Mouse (Mus musculus) mesoderm, embryonic 11.5 days (tissue): ENCODE measurements around the gene Lhx9.

Source experiments
- DNase-seq: peaks from one replicate; pipeline ENCODE4 v3.0.0-alpha.2; 2012; ENCODE audit warnings: low read depth, low spot score

Gene Lhx9

GRCm38 (mm10) chr1:138848511-138849109 is at the start of gene Lhx9:
Gene Lhx9, minus strand, starts transcription at chr1:138848577.
- no peak for DNase-seq

GRCm38 (mm10) chr1:138896088-138896487 is 47.7 kb upstream of the Lhx9 start:
- DNase-seq, result no peak

GRCm38 (mm10) chr1:138877470-138878254 is 29.3 kb upstream of the Lhx9 start:
- no peak for DNase-seq

GRCm38 (mm10) chr1:138876371-138877045 is 28.1 kb upstream of the Lhx9 start:
- DNase-seq, result no peak

- peak; percentile 81 for DNase-seq
Observed at GRCm38 (mm10) chr1:138856101-138856950, 7.9 kb upstream of the Lhx9 start, which contains the start of gene 2310009B15Rik. Gene 2310009B15Rik, minus strand, starts transcription at chr1:138856852.

GRCm38 (mm10) chr1:138850823-138851222 is 2.4 kb upstream of the Lhx9 start:
- DNase-seq, result no peak

GRCm38 (mm10) chr1:138850161-138850539 is 1.8 kb upstream of the Lhx9 start:
- DNase-seq, result no peak

GRCm38 (mm10) chr1:138849531-138850160 is 1.3 kb upstream of the Lhx9 start:
- DNase-seq, result no peak

- DNase-seq, result no peak
Observed at GRCm38 (mm10) chr1:138848026-138848425, 351 bp downstream of the Lhx9 start.

- no peak for DNase-seq
Observed at GRCm38 (mm10) chr1:138847146-138847545, 1.2 kb downstream of the Lhx9 start.

- no peak for DNase-seq
Observed at GRCm38 (mm10) chr1:138846581-138846980, 1.8 kb downstream of the Lhx9 start.

GRCm38 (mm10) chr1:138846131-138846530 is 2.2 kb downstream of the Lhx9 start:
- no peak for DNase-seq

- DNase-seq, result no peak
Observed at GRCm38 (mm10) chr1:138845481-138845880, 2.9 kb downstream of the Lhx9 start.

GRCm38 (mm10) chr1:138844166-138844565 is 4.2 kb downstream of the Lhx9 start:
- DNase-seq, result no peak

GRCm38 (mm10) chr1:138843361-138844091 is 4.9 kb downstream of the Lhx9 start:
- peak; percentile 56 for DNase-seq

- no peak for DNase-seq
Observed at GRCm38 (mm10) chr1:138842756-138843155, 5.6 kb downstream of the Lhx9 start.

- no peak for DNase-seq
Observed at GRCm38 (mm10) chr1:138842315-138842714, 6.1 kb downstream of the Lhx9 start.

GRCm38 (mm10) chr1:138841306-138842095 is 6.9 kb downstream of the Lhx9 start:
- peak; percentile 64 for DNase-seq

- no peak for DNase-seq
Observed at GRCm38 (mm10) chr1:138840440-138841305, 7.7 kb downstream of the Lhx9 start.
